Mouse (Mus musculus) lung, postnatal 0 days (tissue): ENCODE results near the gene Tescl. TPM values are rescaled to one million over a fixed set of nuclear protein-coding genes. Genes with fewer than 3 reads are reported as not detected.

Experiments used
- ATAC-seq: fragments of 200-750 bp; cut with Nextera tagmentation; 2 replicates; pipeline ENCODE4 v1.8.0; 2017; ENCODE audit warnings: moderate library complexity
- DNase-seq: peaks from one replicate; pipeline ENCODE4 v3.0.0-alpha.2; 2016; ENCODE audit warnings: low spot score
- H3K27ac ChIP-seq: fragments of 300-500 bp; sonication (generic); 2 replicates; pipeline ENCODE4 v1.5.1; 2014; ENCODE audit warnings: antibody characterized with exemption, mild to moderate bottlenecking, low read length, mixed read lengths
- H3K27me3 ChIP-seq: fragments of 300-500 bp; sonication (generic); replicated peaks from 2 replicates; pipeline ENCODE4 v1.6.1; 2014; ENCODE audit warnings: low read length, mixed read lengths; ENCODE audit not compliant: insufficient read depth
- H3K36me3 ChIP-seq: fragments of 300-500 bp; sonication (generic); 2 replicates; pipeline ENCODE4 v1.6.1; 2014; ENCODE audit warnings: low read length, mixed read lengths; ENCODE audit not compliant: insufficient read depth
- H3K4me1 ChIP-seq: fragments of 300-500 bp; sonication (generic); 2 replicates; pipeline ENCODE4 v1.6.1; 2014; ENCODE audit warnings: antibody characterized with exemption, low read depth, low read length, mixed read lengths; ENCODE audit not compliant: insufficient read depth
- H3K4me2 ChIP-seq: fragments of 300-500 bp; sonication (generic); replicated peaks from 2 replicates; pipeline ENCODE4 v1.6.1; 2014; ENCODE audit warnings: low read depth, mild to moderate bottlenecking, low read length, moderate library complexity, mixed read lengths
- H3K4me3 ChIP-seq: fragments of 300-500 bp; sonication (generic); 2 replicates; pipeline ENCODE4 v1.5.1; 2014; ENCODE audit warnings: low read depth, low read length
- H3K9ac ChIP-seq: fragments of 300-500 bp; sonication (generic); replicated peaks from 2 replicates; pipeline ENCODE4 v1.6.1; 2014; ENCODE audit warnings: low read depth, mild to moderate bottlenecking
- H3K9me3 ChIP-seq: fragments of 300-500 bp; sonication (generic); 2 replicates; pipeline ENCODE4 v1.6.1; 2016; ENCODE audit warnings: low read length, mixed read lengths
- CTCF ChIP-seq: IDR thresholded peaks from 2 replicates; pipeline ENCODE4 v1.5.1; 2016; ENCODE audit warnings: antibody characterized with exemption, mild to moderate bottlenecking
- EP300 ChIP-seq: IDR thresholded peaks from 2 replicates; pipeline ENCODE4 v1.6.1; 2016; ENCODE audit warnings: antibody characterized with exemption, mild to moderate bottlenecking, control low read depth
- WGBS: fragments of 180-500 bp; shearing (Covaris S2); extraction: QIAGEN DNeasy Blood & Tissue Kit; methylation state at CpG from one replicate; pipeline ENCODE4 v1.1.7; 2014; 5-methylcytosine and 5-hydroxymethylcytosine counted together
- polyA plus RNA-seq: library from polyadenylated mRNA; unstranded; fragments of >200 nt; fragmentation: Nextera tagmentation; extraction: Ambion mirVana; gene quantifications from 2 replicates; pipeline ENCODE4 v1.2.1, GENCODE M21; 2015

Gene Tescl
- polyA plus RNA-seq, 1 experiment from 2014 or later: 0.27 TPM

GRCm38 (mm10) chr7:24364827-24365226 lies 31.1 kb upstream of the Tescl start:
- ATAC-seq (peak; percentile 59), DNase-seq (peak; percentile 79)
- Histone ChIP-seq H3K9me3 (no peaks in the 10 kb centered on the region), H3K27me3 (no peaks in the 10 kb centered on the region; the same call in 1 of the 2 replicates), H3K27ac (no peak overlapping the region), H3K4me1 (peaks cover 2% of the 10 kb centered on the region; the same call in 1 of the 2 replicates), H3K36me3 (no peaks in the 10 kb centered on the region), H3K9ac (no peak overlapping the region), H3K4me2 (no peak overlapping the region), H3K4me3 (no peak overlapping the region)
- TF ChIP-seq EP300 (no peak), CTCF (peak; percentile 92)
- 18% methylated on average over 10 of the region's 10 CpGs for WGBS

DNA sequence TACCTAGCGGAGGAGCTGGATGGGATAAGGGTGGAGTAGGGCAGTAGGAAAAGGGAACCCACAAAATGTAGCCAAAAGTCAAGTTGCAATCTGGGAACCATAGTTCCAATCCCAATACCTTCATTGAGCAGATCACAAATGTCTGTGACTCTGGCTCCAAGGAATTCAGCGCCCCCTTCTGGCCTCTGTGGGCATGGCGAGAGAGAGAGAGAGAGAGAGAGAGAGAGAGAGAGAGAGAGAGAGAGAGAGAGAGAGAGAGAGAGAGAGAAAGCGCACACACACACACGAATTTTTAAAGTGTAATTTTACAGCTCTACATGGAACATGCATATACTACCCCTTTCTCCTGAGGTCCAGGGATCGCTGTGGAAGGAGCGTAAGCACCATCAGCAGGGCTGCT lies 29.5 kb upstream of the Tescl start:
- DNase-seq (no peak), ATAC-seq (no peak)
- TF ChIP-seq CTCF: peak; percentile 56
- no peak for TF ChIP-seq EP300
- Histone ChIP-seq H3K4me2 (no peak overlapping the region), H3K9me3 (no peaks in the 10 kb centered on the region), H3K36me3 (no peaks in the 10 kb centered on the region), H3K27me3 (no peaks in the 10 kb centered on the region; the same call in 1 of the 2 replicates), H3K4me3 (no peak overlapping the region), H3K4me1 (peaks cover 2% of the 10 kb centered on the region; the same call in 1 of the 2 replicates), H3K27ac (no peak overlapping the region), H3K9ac (no peak overlapping the region)
- WGBS: 30% methylated on average over 7 of the region's 7 CpGs

GRCm38 (mm10) chr7:24361001-24361400 lies 27.3 kb upstream of the Tescl start:
- no peak for ATAC-seq
- no peaks in the 10 kb centered on the region for H3K36me3 ChIP-seq
- H3K4me3 ChIP-seq: no peak overlapping the region
- no peak overlapping the region for H3K9ac ChIP-seq
- H3K27me3 ChIP-seq: no peaks in the 10 kb centered on the region; the same call in 1 of the 2 replicates
- no peaks in the 10 kb centered on the region for H3K9me3 ChIP-seq
- TF ChIP-seq CTCF (peak; percentile 28), EP300 (no peak)
- no peak overlapping the region for H3K4me2 ChIP-seq
- peaks cover 2% of the 10 kb centered on the region; the same call in 1 of the 2 replicates for H3K4me1 ChIP-seq
- no peak overlapping the region for H3K27ac ChIP-seq
- DNase-seq: no peak
- 58% methylated on average over 4 of the region's 4 CpGs for WGBS

GRCm38 (mm10) chr7:24359269-24359668 lies 25.5 kb upstream of the Tescl start:
- H3K9ac ChIP-seq: no peak overlapping the region
- TF ChIP-seq CTCF: no peak
- TF ChIP-seq EP300: no peak
- ATAC-seq: no peak
- no peaks in the 10 kb centered on the region for H3K27me3 ChIP-seq
- no peak overlapping the region for H3K27ac ChIP-seq
- WGBS: 14% methylated on average over 9 of the region's 9 CpGs
- no peaks in the 10 kb centered on the region for H3K9me3 ChIP-seq
- no peak overlapping the region for H3K4me3 ChIP-seq
- no peaks in the 10 kb centered on the region for H3K36me3 ChIP-seq
- H3K4me1 ChIP-seq: no peaks in the 10 kb centered on the region
- no peak overlapping the region for H3K4me2 ChIP-seq
- DNase-seq: peak; percentile 11

DNA sequence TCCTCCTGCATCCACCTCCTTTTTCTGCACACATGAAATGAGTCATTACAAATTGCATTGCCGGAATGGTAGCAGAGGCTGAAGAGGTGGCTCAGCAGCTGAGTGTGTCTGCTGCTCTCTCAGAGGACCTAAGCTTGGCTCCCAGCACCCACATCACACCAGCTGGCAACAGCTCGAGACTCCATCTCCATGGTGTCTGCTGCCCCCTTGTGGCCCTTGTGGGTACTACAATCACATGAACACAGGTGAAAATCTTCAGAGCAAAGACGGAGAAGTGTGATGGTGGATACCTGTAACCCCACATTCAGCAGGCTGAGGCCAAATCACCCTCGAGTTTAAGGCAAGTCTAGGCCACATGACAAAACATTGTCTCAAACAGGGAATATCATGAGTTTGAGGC lies 24.2 kb upstream of the Tescl start:
- H3K27me3 ChIP-seq: no peaks in the 10 kb centered on the region
- TF ChIP-seq EP300 (no peak), CTCF (peak; percentile 52)
- no peak overlapping the region for H3K27ac ChIP-seq
- WGBS: 45% methylated on average over 4 of the region's 4 CpGs
- H3K36me3 ChIP-seq: no peaks in the 10 kb centered on the region
- no peaks in the 10 kb centered on the region for H3K4me1 ChIP-seq
- H3K9ac ChIP-seq: no peak overlapping the region
- no peaks in the 10 kb centered on the region for H3K9me3 ChIP-seq
- H3K4me2 ChIP-seq: no peak overlapping the region
- DNase-seq: no peak
- H3K4me3 ChIP-seq: no peak overlapping the region
- ATAC-seq: no peak

- no peak for TF ChIP-seq CTCF
- no peak for TF ChIP-seq EP300
- Histone ChIP-seq H3K4me1 (no peaks in the 10 kb centered on the region), H3K9me3 (no peaks in the 10 kb centered on the region), H3K4me2 (no peak overlapping the region), H3K9ac (no peak overlapping the region), H3K36me3 (no peaks in the 10 kb centered on the region), H3K27ac (no peak overlapping the region), H3K27me3 (no peaks in the 10 kb centered on the region), H3K4me3 (no peak overlapping the region)
- no peak for DNase-seq
- WGBS: 77% methylated on average over 10 of the region's 10 CpGs
- ATAC-seq: no peak
Measured at GRCm38 (mm10) chr7:24356081-24356480, 22.3 kb upstream of the Tescl start.

GRCm38 (mm10) chr7:24355646-24356045 lies 21.9 kb upstream of the Tescl start:
- WGBS: 67% methylated on average over 6 of the region's 6 CpGs
- no peak overlapping the region for H3K4me3 ChIP-seq
- H3K9ac ChIP-seq: no peak overlapping the region
- no peaks in the 10 kb centered on the region for H3K36me3 ChIP-seq
- ATAC-seq (no peak), DNase-seq (no peak)
- H3K27me3 ChIP-seq: no peaks in the 10 kb centered on the region
- H3K27ac ChIP-seq: no peak overlapping the region
- no peaks in the 10 kb centered on the region for H3K4me1 ChIP-seq
- no peak overlapping the region for H3K4me2 ChIP-seq
- H3K9me3 ChIP-seq: no peaks in the 10 kb centered on the region
- TF ChIP-seq EP300: no peak
- no peak for TF ChIP-seq CTCF
